Mouse (Mus musculus) E14TG2a.4 (cell line): ENCODE results near the gene Tmem167b.

Source experiments
- CTCF ChIP-seq: conservative IDR thresholded peaks from 2 replicates; pipeline ENCODE4 v1.5.1; 2014; ENCODE audit warnings: low read length
- POU5F1 ChIP-seq: IDR thresholded peaks from 2 replicates; pipeline ENCODE4 v1.6.1; 2014; ENCODE audit warnings: low read length, borderline replicate concordance

DNA sequence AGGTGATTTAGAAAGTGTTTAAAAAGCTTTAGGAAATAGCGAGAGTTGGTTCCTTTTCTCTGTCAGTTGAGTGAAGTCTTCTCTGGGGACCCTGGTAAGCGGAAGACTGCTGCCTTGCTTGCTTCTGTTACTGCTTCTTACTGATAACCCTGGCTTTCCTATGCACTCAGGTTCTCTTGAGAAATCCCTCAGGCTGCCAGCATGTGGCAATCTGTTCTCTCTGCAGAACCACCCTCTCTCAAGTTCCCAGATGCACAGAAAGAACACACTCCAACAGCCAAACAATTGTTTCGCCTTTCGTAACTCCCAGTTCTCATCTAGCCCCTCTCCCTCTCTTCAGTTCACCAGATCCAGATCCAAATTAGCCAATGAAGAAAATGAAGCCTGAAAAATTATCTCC, 4.4 kb downstream of the Tmem167b start:
- TF ChIP-seq CTCF, result no peak
- TF ChIP-seq POU5F1, result no peak
